Mouse (Mus musculus): ENCODE data around the gene Izumo4. TPM values are rescaled to one million over a fixed set of nuclear protein-coding genes. Genes with fewer than 3 reads are reported as not detected.

Izumo4 gene
- total RNA-seq, 1 experiment from 2014 or later: 10.6 TPM

GRCm38 (mm10) chr10:80702536-80703390 lies 779 bp downstream of the Izumo4 start:
- ATAC-seq (replicated peaks; ENCODE audit: insufficient number of reproducible peaks, low FRiP score, low TSS enrichment, poor library complexity, severe bottlenecking): peak; percentile 38; the same call in 1 of the 2 replicates

GRCm38 (mm10) chr10:80703643-80704042 lies 1.7 kb downstream of the Izumo4 start:
- no peak for ATAC-seq (replicated peaks; ENCODE audit: insufficient number of reproducible peaks, low FRiP score, low TSS enrichment, poor library complexity, severe bottlenecking)

GRCm38 (mm10) chr10:80704418-80704817 lies 2.4 kb downstream of the Izumo4 start:
- no peak for ATAC-seq (replicated peaks; ENCODE audit: insufficient number of reproducible peaks, low FRiP score, low TSS enrichment, poor library complexity, severe bottlenecking)

DNA sequence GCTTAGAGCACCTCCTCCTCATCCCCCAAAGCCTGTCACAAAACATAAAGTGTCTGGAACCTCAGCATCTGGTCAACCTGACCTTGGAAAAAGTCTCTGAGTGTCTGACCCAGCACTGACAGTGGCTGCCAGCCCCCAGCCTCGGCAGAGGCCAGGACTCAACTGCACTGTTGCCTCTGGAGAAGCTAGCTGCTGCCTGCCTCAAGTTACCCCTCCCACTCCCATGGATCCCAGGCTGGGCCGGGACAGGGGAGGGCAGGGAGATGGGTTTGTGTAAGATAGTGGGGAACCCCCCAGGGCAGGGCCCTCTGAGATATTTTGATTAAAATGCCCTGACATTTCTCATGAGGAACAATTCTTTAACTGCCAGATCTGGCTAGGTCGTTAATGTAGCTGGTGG lies 3.0 kb downstream of the Izumo4 start:
- ATAC-seq (replicated peaks; ENCODE audit: insufficient number of reproducible peaks, low FRiP score, low TSS enrichment, poor library complexity, severe bottlenecking): no peak

DNA sequence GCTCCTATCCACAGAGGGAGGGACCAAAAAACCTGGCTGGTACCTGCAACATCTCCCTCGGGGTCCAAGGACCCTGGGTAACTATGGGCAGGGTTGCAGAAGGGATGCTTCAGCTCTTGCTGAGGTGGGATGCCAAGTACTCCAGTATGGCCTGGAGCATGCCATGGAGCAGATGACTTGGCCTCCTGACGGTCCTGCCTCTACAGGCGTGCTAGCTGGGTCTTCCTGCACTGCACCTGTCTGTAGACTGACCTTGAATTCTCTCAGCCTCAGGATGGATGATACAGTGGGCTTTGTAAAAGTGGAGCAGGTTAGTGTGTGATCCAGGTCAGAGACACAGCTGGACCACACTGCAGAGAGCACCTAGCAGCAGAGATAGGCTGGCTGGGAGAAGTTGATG lies 3.5 kb downstream of the Izumo4 start:
- no peak for ATAC-seq (replicated peaks; ENCODE audit: insufficient number of reproducible peaks, low FRiP score, low TSS enrichment, poor library complexity, severe bottlenecking)

- no peak for ATAC-seq (replicated peaks; ENCODE audit: insufficient number of reproducible peaks, low FRiP score, low TSS enrichment, poor library complexity, severe bottlenecking)
Measured at GRCm38 (mm10) chr10:80710834-80711233, 8.8 kb downstream of the Izumo4 start.

DNA sequence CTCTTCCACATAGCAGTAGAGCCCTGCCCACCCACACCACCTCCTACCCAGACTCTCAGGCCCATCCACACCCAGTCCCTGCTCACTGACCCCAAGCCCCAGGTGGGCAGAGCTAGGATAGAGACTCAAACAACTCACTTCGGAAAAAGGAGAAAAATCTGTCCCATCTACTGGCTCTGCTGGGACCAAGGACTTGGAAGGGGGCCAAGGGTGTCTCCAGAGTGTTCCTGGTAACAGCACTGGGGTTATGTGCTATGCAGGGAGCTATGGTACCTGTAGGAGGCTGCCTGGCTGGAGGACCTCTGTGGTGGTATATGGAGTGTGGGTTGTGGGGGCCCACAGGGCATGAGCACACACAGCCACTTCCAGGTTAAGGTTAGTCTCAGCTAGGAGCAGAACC lies 15.3 kb downstream of the Izumo4 start:
- no peak for ATAC-seq (replicated peaks; ENCODE audit: insufficient number of reproducible peaks, low FRiP score, low TSS enrichment, poor library complexity, severe bottlenecking)

GRCm38 (mm10) chr10:80727369-80728127 lies 25.6 kb downstream of the Izumo4 start:
- ATAC-seq (replicated peaks; ENCODE audit: insufficient number of reproducible peaks, low FRiP score, low TSS enrichment, poor library complexity, severe bottlenecking): no peak

DNA sequence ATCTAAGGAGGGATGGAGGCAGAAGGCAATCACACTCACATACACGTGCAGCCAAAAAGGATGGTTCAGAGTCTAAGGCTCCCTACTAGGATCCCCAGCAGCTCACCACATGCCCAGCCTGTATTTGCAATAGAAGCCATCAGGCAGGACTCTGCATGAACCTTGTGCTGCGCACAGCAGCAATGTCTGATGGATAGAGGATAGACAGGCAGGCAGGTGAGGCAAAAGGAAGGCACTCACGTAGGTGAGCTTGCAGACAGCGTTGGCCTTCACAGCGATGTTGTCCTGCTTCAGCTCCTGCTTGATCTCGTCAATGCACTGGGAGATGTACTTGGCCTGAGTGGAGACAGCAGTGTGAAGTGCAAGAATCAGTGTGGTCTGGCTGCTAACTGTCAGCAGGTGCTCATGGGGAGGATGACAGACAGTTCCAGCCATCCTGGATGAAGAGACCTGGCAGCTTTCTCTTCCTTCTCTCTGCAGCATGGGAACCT lies 30.7 kb downstream of the Izumo4 start:
- 0 out of 2 replicates have a peak, but pooled peaks have one; percentile 4 for ATAC-seq (replicated peaks; ENCODE audit: insufficient number of reproducible peaks, low FRiP score, low TSS enrichment, poor library complexity, severe bottlenecking)

- no peak for ATAC-seq (replicated peaks; ENCODE audit: insufficient number of reproducible peaks, low FRiP score, low TSS enrichment, poor library complexity, severe bottlenecking)
Measured at GRCm38 (mm10) chr10:80736731-80737130, 34.7 kb downstream of the Izumo4 start.

DNA sequence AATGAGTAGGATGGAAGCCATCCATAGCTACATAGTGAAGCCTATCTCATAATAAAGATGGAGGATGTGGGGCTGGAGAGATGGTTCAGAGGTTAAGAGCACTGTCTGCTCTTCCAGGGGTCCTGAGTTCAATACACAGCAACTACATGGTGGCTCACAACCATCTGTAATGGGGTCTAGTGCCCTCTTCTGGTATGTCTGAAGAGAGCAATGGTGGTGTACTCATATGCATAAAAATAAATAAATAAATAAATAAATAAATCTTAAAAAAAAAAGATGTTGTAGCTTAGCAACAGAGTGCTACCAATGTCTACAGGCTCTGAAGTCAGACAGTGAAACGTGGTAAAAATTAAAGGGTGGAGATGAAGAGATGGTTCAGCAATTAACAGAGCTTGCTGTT lies 36.7 kb downstream of the Izumo4 start:
- ATAC-seq (replicated peaks; ENCODE audit: insufficient number of reproducible peaks, low FRiP score, low TSS enrichment, poor library complexity, severe bottlenecking): no peak

DNA sequence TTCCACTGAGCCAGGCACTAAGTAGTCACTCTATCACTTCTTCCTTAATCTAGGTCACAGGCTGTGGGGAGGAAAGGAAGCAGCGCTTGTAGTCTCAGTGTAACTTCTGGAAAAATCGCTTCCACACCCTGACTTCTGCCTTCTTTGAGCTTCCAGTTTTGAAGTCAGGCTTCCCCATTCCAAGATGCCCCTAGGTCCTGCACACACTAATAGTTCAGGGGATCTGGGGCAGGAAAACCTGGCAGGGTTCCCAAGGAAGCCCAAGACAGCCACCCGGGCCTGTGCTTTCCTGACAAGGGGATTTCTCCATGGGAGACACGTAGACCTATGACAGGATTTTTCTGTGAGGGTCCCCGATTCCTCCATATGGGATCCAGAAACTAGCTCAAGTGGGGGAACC lies 39.2 kb downstream of the Izumo4 start:
- ATAC-seq (replicated peaks; ENCODE audit: insufficient number of reproducible peaks, low FRiP score, low TSS enrichment, poor library complexity, severe bottlenecking): no peak

GRCm38 (mm10) chr10:80741634-80742179 lies 39.7 kb downstream of the Izumo4 start:
- ATAC-seq (replicated peaks; ENCODE audit: insufficient number of reproducible peaks, low FRiP score, low TSS enrichment, poor library complexity, severe bottlenecking): no peak

DNA sequence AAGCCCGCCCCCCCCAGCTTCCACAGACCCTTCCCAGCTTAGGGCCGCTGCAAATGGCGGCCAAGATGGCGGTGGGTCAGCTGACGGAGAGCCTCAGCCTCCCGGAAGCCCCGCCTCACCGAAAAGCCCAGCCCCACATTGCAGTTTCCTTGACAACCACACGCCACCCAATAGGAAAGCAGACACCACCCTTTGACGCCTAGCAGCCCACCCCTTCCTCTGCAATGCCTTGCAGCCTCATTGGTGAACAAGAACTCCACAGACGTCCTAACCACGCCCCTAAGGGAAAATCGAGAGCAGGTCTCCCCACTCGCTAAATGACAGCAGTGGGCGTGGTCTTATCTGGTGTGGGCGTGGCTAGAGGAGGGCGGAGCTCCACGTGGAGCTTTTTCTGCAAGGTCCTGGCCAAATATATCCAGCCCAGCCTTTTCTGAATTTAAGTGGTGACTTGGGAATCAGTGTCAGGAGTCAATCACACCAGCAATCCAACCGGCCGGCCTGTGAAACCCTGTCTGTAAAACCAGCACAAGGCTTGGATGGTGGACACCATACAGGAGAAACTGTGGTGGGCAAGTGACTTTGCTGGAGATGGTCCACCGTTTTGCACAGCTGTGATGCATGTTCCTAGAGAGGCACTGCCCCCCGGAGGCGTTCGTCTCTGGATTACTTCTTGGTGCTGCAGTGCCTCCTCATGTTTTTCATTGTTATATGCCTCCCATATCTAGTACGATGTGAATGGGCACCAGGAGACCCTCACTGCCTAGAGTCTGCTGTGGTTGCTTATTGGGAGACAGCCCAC lies 40.4 kb downstream of the Izumo4 start, which contains the start of gene Ap3d1:
TSS of gene Ap3d1 (minus strand) at position 85 of the 799 bp plus-strand sequence.
- ATAC-seq (replicated peaks; ENCODE audit: insufficient number of reproducible peaks, low FRiP score, low TSS enrichment, poor library complexity, severe bottlenecking): peak; percentile 98

DNA sequence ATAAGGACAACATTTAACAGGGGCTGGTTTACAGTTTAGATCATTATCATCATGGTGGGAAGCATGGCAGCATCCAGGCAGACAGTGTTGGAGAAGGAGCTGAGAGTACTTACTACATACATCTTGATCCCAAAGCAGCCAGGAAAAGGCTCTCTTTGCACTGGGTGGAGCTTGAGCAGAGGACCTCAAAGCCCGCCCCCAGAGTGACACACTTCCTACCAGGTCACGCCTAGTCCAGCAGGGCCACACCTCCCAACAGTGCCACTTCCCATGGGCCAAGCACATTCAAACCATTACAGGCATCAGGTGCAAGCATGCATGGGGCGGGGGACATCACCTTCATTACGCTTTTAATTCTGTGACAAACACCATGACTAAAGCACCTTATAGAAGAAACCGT lies 42.3 kb downstream of the Izumo4 start:
- 0 out of 2 replicates have a peak, but pooled peaks have one; percentile 14 for ATAC-seq (replicated peaks; ENCODE audit: insufficient number of reproducible peaks, low FRiP score, low TSS enrichment, poor library complexity, severe bottlenecking)

- peak; percentile 70; the same call in 1 of the 2 replicates for ATAC-seq (replicated peaks; ENCODE audit: insufficient number of reproducible peaks, low FRiP score, low TSS enrichment, poor library complexity, severe bottlenecking)
Measured at GRCm38 (mm10) chr10:80747410-80747809, 45.4 kb downstream of the Izumo4 start.

- no peak for ATAC-seq (replicated peaks; ENCODE audit: insufficient number of reproducible peaks, low FRiP score, low TSS enrichment, poor library complexity, severe bottlenecking)
Measured at GRCm38 (mm10) chr10:80748609-80749008, 46.6 kb downstream of the Izumo4 start.

- ATAC-seq (replicated peaks; ENCODE audit: insufficient number of reproducible peaks, low FRiP score, low TSS enrichment, poor library complexity, severe bottlenecking): peak; percentile 84
Measured at GRCm38 (mm10) chr10:80751188-80751832, 49.3 kb downstream of the Izumo4 start.
